Mouse (Mus musculus) cerebellum, postnatal 10 days (tissue): ENCODE measurements around the gene Sntb2.
"Not testable (repeated sequence)": the region's sequence is repeated elsewhere in the genome, so short reads cannot be mapped to it uniquely, and the experiment has no call there.

ENCODE experiments used
- DNase-seq, 2 experiments: peaks; one replicate each; pipeline ENCODE4 v3.0.0; 2021; ENCODE audit warnings: mixed read lengths in 2 of 2

Gene Sntb2

DNA sequence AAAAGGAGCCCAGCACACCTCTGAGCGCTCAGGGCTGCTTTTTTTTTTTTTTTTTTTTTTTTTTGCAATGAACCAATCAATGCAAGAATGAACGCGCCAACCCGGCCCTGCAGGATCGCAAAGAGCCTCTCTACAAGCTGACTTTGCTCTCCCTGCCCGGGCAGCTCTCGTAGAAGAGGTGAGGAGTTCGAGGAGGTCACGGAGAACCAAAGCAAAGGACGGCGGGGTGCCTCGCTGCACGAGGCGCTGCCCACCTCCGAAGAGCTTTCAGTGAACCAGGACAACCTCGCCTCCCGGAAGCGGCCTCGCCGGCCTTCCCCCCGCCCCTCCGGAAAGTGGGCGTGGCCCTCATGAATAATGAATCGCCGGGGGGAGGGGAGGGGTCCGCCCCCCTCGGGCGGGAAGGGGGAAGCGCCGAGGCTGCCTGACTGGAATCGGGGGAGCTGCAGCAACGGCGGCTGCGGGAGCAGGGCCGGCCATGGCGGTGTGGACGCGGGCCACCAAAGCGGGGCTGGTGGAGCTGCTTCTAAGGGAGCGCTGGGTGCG, at the start of gene Sntb2:
Gene Sntb2, plus strand, starts transcription at position 427 of the 546 bp plus-strand sequence.
- DNase-seq: peak; percentile 99

DNA sequence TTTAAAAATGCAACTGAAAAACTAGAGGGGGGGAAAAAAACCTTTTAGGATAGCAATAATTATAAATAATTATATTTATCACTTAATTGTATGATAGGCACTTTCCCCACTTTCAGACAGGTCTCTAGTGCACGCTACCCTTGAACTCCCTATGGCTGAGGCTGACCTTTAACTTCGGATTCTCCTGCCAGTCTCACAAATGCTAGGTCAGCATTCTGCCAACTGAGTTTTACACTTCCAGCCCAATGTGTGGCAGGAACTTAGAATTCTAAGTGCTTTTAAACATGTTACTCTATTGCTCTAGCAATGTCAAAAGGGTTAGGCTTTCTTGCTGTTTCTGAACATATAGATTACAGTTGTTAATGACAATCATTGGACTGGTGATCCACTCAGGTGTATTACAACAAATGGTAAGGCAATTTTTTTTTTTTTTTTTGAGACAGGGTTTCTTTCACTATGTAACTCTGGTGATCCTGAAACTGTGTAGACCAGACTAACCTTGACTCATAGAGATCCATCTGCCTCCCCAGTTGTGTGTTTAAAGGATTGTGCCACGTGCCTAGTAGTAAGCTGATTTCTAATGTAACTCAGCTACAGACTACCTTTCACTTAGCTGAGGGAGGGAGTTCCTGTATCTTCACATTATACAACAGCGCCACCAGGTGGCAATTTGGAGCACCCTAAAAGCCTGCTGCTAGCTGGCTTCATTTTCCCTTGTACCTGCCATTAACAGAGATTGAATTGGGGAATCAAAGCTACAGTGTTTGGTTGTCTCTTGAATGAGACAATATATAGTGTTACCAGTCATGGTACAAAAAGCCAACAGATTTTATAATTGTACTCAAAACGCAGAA, 48.0 kb upstream of the Sntb2 start:
- peak; percentile 90 to 94 for DNase-seq

DNA sequence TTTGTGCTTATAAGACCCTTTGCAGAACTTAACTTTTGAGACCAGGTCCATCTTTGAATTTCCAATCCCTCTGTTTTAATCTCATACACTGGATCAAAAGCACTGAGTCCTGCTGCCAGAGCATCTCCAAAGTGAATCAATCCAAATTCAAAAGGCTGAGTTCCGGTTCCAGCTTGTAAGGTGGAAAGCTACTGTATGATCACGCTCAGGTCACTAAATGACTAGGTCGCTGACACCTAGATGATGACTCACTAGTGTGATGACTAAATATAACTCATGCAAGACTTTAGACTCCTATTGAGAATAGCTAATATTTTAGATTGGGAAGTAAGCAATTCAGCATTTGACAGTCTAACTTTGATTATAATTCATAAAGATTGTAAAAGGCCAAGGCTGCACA, 46.7 kb upstream of the Sntb2 start:
- DNase-seq: no peak

DNA sequence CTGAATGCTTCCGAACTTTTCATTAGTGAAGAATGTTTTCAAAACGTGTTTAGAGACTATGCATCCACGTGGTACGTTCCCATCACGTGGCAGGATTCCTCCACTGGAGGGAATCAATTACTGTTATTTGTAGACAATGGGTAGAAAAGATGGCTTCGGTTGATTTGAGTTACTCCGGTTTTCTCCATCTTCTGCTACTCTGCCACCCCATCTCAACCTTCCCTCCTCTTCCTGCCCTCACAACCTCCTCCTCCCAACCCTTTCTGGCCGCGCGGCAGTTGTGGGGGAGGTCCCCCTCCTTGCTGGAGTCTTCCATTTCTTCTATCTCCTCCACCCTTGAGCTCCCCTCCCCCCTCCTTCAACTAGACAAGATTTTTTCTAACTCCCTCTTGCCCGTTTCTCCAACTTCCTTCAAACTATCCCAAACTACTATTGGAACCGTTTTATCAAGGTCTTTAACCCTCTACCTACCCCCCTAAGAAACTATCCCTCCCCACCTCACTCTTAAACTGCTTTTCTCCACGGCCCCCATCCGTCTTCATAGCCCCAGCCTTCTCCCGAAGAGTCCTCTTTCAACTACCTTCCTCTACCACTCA, 43.2 kb upstream of the Sntb2 start:
- peak; percentile 44 to 52 for DNase-seq

DNA sequence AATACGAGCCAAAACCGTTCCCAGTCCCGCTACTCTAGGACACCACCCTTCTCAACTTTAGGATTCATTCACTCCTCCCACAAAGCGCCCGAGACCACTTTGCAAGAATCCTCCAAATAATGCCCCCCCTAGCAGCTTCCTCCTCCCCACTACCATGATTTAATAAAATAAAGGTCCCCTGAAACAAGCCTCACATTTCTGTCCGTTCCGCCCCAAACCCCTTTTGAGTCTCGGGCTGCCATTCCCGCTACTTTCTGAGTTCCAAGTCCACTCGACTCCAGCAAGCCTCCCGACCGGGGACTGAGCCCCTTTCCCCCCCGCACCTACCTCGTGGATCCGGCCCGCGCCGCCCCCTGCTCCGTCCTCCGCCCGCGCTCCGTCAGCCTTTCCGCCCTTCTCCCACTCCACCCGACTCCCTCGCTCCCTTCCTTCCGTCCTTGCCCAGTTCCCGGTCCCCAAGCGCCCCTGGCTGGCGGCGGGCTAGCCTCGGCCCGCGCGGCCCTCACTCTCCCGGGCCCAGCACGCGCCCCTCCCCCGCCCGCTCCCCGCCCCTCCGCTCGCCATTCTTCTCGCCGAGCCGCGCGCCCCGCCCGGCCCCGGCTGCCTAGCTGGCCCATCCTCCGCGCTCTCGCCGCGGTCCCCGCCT, 42.6 kb upstream of the Sntb2 start:
- DNase-seq: peak; percentile 81 to 82

DNA sequence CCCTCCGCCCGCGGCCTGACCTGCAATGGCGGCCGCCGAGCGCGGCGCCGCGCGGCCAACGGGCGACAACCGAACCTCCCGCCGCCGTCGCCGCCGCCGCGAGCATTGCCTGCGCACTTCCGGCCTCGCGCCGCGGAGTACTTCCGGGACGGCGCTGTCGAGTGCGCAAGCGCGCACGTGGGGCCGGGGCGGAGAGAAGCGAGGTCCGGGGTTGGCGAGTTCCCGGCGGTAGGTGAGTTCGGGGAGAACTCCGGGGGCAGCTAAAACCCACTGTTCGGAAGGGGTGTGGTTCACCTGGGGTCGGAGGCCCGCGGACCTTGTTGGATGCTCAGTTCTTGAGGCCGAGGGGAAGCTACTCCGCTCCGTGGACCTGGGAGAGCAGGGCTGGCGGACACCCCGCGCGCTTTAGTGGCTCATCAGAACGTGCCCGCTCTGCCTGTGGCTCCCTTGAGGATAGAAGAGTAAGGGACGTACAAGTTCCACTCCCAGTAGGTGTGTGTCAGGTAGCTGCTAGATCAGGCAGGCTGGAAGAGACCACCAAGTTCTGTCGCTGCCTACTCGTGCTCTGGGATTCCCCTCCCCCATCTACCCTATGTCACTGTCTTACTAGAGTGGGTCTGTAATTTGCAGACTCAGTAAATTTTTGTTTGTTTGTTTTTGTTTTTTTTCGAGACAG, 41.9 kb upstream of the Sntb2 start, which contains the start of gene Utp4:
Gene Utp4, plus strand, starts transcription at position 156 of the 676 bp plus-strand sequence.
- peak; percentile 92 to 94 for DNase-seq

DNA sequence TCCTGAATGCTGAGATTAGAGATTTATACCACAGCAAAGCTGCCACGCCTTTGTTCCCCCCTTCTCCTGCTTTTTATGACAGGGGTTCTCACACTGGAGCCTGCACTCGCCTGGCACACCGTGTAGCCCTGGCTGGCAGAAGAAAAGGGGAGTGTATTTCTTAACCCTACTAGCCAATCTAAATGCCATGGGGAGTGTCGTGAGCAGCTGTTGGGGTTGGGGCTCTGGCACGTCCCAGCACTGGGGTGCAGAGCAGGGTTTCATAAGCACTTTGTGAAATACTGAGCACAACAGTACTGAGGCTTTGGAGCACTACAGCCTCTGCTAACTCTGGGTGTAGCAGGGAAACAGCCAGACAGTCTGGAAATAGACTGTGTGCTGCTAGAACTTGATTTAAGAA, 36.1 kb upstream of the Sntb2 start:
- DNase-seq: no peak

DNA sequence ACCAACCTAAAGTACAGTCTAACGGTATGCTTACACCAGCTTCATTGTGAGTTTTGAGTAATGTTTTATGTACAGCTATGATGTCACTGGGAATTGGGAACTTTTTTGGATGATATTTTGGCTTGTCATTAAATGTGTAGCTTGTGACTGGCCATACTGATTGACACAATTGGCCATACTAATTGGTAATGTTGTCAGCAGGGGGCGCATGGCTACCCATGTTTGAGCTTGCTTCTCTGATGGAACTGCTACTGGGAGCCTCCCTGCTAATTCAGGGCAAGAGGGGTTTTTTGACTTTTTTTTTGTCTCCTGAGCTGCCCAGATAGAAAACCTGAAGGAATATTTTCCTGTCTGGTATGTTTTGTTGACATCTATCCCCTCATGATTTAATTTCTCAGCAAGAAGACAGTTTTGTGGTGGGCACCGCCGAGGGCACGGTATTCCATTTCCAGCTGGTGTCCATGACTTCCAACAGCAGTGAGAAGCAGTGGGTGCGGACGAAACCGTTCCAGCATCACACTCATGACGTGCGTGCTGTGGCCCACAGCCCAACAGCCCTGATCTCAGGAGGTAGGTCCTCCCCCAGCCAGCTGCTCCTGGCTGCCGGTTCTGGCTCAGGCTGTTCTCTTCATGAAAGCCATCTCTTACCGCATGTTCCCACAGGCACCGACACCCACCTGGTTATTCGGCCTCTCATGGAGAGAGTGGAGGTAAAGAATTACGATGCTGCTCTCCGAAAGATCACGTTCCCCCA, 29.6 kb upstream of the Sntb2 start:
- DNase-seq: peak; percentile 70 to 77

DNA sequence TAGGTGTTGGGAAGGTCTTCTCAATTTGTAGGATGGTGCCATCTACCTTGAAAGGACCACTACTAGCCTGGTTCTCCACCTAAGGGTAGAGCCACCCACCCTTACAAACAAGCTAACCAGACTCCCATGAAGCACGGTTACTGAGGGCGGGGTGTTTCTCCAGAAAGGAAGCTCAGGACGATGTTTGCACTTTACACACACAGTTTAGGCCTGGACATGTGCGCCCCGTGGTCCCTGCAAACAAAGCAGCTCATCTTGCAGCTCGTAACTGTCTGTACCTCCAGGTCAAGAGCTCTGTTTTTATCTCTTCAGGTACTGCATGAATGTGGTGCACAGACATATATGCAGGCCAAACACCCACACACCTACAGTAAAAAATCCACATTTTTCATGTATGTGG, 28.9 kb upstream of the Sntb2 start:
- DNase-seq: no peak

DNA sequence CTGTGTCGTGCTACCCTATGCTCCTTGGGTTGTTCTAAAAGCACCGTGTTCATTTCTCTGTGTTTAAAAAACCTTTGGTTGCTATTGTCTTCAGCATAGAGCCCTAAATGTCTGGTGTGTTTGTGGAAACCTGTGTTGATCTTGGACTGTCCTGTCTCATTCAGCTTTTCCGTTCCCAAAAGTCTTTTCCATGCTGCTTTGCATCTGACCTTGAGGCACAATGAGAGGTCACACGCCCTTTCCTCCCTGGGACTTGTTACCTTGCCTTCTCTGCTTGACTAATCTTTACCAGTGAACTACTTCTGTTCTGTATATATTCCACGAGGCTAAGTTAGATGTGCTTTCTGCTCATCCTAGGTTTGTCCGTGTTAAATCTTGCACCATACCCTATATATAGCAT, 28.1 kb upstream of the Sntb2 start:
- no peak for DNase-seq

DNA sequence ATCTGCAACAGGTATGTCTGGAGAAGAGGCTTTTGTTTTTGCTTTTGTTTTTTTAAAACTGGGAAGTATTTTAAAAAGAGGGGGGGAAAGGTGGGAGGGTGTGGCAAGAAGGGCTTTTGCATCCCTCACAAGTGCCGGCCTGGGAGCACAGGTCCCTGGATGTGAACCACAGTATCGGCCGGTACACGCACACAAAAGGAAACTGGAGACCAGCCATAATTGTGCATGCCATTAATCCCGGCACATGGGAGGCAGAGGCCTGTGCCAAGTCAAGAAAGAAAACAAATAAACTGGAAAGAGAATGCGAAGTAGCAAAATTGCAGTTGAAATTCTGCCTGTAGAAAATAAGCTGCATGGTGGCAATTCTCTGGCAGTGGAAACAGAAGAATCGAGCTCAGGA, 27.3 kb upstream of the Sntb2 start:
- DNase-seq: no peak

DNA sequence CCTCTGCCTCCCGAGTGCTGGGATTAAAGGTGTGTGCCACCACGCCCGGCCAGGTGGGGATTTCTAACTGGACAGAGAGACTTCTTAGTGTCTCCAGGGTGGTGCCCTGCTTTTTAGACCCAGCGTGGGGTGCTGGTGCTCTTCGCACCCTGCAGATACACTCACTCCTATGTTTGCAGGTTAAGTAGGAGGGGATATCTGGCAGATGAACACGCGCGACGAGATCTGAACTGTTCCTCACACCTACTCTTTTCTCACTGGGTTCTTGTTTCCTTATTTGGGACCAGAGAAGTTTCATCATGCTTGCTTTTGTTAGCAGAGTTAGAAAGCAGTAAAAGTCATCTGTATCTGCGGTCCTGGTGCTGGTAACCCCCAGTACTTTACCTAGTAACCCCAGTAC, 21.9 kb upstream of the Sntb2 start:
- DNase-seq: no peak

DNA sequence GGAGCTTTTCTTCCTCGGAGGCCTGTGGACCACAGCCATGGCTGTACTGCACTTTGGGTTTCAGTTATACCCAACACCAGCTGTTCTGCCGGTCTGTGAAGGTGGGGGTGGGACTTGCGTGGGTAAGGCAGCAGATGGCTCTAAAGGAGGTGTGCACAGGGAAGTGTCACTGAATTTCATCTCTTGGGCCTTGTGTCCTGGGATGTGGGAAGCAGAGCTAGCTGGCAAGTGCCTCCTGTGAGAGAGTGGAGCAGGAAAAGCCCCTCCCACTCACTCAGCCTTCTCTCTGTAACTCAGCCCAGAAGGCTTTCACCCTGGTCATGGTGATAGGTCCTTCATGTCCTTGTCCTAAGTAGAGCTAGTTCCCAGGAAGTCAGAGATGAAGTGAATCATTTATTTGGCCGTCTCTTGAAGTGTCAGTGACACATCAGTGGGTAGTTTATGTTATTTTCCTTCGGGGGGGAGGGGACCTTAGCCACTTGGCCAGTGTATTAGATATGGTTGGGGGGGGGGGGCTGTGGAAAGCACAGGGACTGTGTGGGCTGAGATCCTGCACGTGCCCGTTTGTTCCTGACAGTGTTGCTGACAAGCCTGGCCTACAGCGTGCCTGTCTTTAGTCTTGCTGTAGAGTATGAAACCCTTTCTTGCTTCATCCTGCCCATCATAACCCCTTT, 15.7 kb upstream of the Sntb2 start:
- DNase-seq: no peak

DNA sequence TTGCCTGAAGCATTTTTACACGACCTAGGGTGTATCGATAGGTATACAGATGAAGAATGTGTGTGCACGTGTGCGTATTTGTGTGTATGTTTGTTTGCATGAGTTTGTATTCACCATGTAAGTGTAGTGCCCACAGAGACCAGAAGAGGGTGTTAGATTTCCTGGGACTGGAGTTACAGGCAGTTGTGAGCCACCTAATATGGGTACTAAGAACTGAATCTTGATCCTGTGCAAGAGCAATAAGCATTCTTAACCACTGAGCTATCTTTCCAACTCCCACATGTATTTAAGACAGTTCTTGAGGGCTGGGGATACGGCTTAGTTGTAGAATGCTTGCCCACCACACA, 15.2 kb upstream of the Sntb2 start:
- no peak for DNase-seq

DNA sequence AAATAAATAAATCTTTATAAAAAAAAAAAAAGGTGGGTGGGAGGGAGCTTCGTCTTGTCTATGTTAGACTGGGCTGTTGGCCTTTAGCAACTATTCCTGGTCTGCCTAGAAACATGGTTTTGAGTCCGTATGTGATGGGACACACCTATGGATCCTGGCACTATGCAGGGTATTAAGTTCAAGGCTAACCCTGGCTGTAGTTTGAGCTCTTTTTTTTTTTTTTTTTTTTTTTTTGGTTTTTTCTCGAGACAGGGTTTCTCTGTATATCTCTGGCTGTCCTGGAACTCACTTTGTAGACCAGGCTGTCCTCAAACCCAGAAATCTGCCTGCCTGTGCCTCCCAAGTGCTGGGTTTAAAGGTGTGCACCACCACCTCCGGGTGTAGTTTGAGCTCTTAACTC, 11.5 kb upstream of the Sntb2 start:
- no peak for DNase-seq

DNA sequence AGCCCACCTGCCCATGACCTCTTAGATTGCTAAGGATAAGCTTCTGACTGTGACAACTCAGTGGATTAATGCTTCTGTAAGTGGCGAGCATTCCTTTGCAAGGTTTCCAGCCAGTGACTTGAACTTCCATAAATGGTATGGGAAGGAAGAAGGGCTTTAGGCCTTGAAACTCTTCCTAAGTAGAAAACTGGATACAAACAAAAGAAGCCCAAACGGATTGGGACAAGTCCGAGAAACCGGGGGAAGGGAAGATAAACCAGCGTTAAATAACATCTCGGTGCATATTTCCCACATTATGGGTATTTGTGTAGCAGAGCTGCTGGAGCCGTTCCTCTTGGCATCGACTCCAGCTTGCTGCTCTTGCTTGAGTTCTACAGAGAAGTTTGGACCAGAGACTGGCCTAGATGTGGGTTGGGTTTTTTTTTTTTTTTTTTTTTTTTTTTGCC, 10.6 kb upstream of the Sntb2 start:
- DNase-seq: no peak

DNA sequence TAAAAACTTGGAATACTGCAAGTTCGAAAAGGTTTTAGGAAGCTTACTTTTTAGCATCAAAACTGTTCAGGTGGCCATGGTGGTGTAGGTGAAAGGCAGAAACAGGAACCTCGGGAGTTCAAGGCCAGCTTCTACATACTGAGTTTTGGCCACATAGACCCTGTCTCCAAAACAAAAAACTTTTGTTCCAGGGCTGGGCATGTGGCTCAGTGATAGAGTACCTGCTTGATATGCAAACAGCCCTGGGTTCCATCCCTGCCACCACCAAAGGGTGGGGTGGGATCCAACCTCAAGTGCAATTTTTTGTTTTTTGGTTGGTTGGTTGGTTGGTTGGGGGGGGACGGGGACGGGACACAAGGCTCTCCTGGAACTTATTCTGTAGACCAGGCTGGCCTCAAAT, 10.1 kb upstream of the Sntb2 start:
- DNase-seq: no peak

DNA sequence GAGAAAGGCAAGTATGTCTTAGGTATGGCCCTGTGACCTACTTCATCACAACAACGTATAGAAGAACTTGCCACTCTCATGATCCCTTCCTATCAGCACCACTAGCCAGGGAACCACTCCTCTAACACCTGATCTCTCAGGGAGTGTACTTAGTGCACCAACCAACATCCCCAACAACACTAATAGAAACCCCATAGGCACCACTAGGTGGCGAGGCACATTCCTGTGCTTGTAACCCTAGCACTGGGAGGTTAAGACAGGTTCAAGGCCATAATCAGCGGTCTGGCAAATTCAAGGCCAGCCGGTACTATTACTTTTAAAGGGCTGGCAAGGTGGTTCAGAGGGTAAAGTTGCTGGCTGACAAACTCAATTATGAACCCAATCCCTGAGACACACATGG, 8.3 kb upstream of the Sntb2 start:
- peak; percentile 27 to 28 for DNase-seq

DNA sequence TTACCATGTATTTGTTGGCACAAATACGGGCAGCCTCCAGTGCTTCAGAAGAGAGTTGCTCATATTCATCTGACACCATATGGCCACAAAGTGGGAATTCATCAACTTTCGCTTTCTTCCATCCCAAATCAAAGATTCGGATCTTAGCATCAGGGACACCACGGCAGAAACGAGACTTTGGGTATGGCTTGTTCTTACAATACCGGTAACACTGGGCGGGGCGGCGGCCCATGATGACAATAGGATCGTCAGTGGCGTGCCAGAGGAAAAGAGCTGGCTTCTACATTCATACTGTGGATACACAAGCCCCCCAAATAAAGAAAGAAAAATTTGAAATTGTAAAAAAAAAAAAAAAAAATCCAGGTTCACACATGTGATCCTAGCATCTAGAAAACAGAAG, 7.4 kb upstream of the Sntb2 start:
- not testable (repeated sequence) for DNase-seq

DNA sequence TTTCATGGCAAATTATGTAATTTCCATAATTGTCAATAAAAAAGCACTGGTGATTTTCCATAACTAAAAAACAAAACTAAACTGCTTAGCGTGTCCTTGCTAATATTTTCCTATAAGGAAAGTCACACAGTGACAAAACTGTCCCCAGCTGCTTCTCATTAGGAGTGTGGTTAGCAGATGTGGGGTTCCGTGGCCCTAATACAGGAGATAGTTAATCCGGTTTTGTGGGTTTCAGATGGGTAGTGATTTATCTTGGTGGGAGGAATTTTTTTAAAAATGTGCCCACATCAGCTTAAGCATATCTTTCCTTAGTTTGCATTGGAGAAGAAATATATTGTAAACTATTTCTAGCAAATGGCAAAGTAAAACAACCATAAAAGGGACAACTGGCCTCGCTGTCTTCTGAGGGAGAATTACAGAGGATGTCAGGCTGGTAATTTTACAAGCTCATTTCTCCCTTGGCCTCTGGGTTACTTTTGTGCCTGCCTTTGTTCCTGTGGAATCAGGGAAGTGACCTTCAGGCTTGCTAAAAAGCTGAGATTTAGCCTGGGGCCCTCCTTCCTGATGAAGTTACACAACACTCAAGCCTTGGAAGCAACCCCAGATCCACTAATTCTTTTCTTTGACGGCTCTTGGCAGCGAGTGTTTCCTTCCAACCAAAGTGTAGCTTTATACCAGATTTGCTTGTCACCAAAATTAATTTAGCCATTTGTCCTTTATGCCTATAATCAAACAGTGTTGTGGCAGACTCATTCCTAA, 6.2 kb upstream of the Sntb2 start:
- DNase-seq: no peak

DNA sequence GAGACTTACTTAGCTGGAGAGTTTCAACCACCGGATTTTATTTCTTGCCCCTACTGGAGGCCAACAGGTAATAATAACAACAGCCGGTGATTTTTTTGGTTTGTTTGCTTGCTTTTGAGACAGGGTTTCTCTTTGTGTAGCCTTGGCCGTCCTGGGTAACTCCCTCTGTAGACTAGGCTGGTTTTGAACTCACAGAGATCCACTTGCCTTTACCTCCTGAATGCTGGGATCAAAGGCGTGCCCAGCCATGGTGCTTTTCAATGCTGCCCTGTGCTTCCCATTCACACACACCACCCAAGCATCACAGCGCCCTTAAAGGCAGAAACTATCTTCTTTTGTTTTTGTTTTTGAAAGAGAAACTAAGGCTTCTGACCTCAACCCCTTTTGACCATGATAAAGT, 5.6 kb upstream of the Sntb2 start:
- no peak for DNase-seq
